Mouse (Mus musculus) liver, adult 2 months (tissue): Measurements from ENCODE around the gene Prkca.

Experiments
- CTCF ChIP-seq: fragments of 200-500 bp; IDR thresholded peaks from 2 replicates; pipeline ENCODE4 v1.5.1; 2011; ENCODE audit warnings: low read depth, low read length, control low read depth
- POLR2A ChIP-seq: fragments of 200-500 bp; IDR thresholded peaks from 2 replicates; pipeline ENCODE4 v1.6.1; 2011; ENCODE audit warnings: low read length, control low read depth; ENCODE audit not compliant: insufficient read depth; ENCODE audit errors: extremely low read depth

DNA sequence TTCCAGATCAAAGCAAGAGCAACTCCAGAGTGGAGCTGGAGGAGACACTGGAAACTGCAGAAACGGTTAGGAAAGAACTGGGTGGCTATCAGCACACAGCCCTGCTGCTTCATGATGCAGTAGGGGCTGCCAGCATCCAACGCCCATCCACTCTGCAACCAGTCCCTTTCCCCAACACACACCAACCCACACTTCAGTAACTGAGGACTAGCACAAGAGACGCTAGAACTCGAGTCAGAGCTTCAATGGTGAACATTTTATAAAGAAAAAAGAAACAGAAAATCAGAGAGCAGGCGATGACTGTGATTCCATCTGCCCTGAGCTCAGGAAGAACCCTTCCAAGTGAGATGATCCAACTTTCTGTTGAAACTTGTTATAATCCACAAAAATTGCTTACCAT, 31.2 kb downstream of the Prkca start:
- TF ChIP-seq CTCF (no peak), POLR2A (no peak)
